Mouse (Mus musculus) layer of hippocampus, adult 11-12 months (tissue): ENCODE measurements around the gene Armc2.

ENCODE experiments used
- DNase-seq: peaks from one replicate; pipeline ENCODE4 v3.0.0; 2022; ENCODE audit warnings: low spot score

The Armc2 gene

DNA sequence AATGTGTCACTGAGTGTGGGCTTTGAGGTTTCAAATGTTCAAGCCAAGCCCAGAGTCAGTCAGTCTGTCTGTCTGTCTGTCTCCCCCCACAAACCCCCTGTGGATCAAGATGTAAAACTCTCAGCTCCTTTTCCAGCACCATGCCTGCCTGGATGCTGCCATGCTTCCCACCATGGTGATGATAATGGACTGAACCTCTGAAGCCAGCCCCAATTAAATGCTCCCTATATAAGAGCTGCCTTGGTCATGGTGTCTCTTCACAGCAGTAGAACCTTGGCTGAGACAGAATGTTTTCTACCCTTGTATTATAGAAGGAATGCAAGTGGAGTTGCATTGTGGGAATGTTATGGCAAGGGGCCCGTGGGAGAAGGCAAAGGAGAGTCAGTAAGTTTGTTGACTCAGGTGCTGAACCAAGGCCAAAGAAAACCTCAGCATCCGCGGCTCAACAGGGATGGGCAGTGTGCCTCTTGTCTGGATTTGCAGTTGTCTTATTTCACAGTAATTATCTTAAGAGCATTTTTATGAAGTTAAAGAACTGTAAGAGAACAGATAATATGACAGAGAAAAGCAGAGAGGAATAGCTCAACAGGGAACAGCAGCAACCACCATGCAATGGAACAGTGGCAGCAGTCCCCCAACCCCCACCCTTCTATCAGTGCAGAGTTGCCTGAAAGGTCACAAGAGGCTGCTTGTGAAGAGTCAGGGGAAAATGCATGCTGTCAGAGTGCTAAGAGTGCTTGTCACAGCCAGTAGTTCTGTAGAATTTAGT, 152.0 kb downstream of the Armc2 start:
- DNase-seq: no peak
